Mouse (Mus musculus) stomach, embryonic 14.5 days (tissue): Measurements from ENCODE around the gene Cd6. TPM values are rescaled to one million over a fixed set of nuclear protein-coding genes. Genes with fewer than 3 reads are reported as not detected.
A peak's percentile ranks its signal among the peaks of the same experiment; 100 is the strongest.

ENCODE experiments used
- ATAC-seq: fragments of 200-750 bp; cut with Nextera tagmentation; 2 replicates; pipeline ENCODE4 v1.8.0; 2017; ENCODE audit warnings: low read depth, moderate TSS enrichment; ENCODE audit not compliant: insufficient number of reproducible peaks, insufficient read depth, low FRiP score
- H3K27ac ChIP-seq: fragments of 300-500 bp; sonication (generic); 2 replicates; pipeline ENCODE4 v1.5.1; 2014; ENCODE audit warnings: mild to moderate bottlenecking, low read length, moderate library complexity, mixed read lengths
- H3K27me3 ChIP-seq: fragments of 300-500 bp; sonication (generic); 2 replicates; pipeline ENCODE4 v1.6.1; 2014; ENCODE audit warnings: low read length, control low read depth, mixed read lengths; ENCODE audit not compliant: control insufficient read depth, insufficient read depth
- H3K36me3 ChIP-seq: fragments of 300-500 bp; sonication (generic); 2 replicates; pipeline ENCODE4 v1.6.1; 2014; ENCODE audit warnings: mild to moderate bottlenecking, control low read depth, low read length, moderate library complexity, mixed read lengths; ENCODE audit not compliant: control insufficient read depth, insufficient read depth
- H3K4me1 ChIP-seq: fragments of 300-500 bp; sonication (generic); 2 replicates; pipeline ENCODE4 v1.6.1; 2014; ENCODE audit warnings: low read length, control low read depth, mixed read lengths; ENCODE audit not compliant: control insufficient read depth, insufficient read depth
- H3K4me2 ChIP-seq: fragments of 300-500 bp; sonication (generic); replicated peaks from 2 replicates; pipeline ENCODE4 v1.6.1; 2014; ENCODE audit warnings: low read depth, low read length, control low read depth
- H3K4me3 ChIP-seq: fragments of 300-500 bp; sonication (generic); 2 replicates; pipeline ENCODE4 v1.5.1; 2014; ENCODE audit warnings: low read depth, low read length, control low read depth
- H3K9ac ChIP-seq: fragments of 300-500 bp; sonication (generic); replicated peaks from 2 replicates; pipeline ENCODE4 v1.6.1; 2014; ENCODE audit warnings: low read depth, mild to moderate bottlenecking, control low read depth, low read length, moderate library complexity, mixed read lengths
- H3K9me3 ChIP-seq: fragments of 300-500 bp; sonication (generic); 2 replicates; pipeline ENCODE4 v1.6.1; 2016; ENCODE audit warnings: low read depth, low read length, control low read depth; ENCODE audit not compliant: control insufficient read depth
- WGBS: fragments of 180-500 bp; shearing (Covaris S2); extraction: QIAGEN DNeasy Blood & Tissue Kit; methylation state at CpG from one replicate; pipeline ENCODE4 v1.1.7; 2014; 5-methylcytosine and 5-hydroxymethylcytosine counted together
- polyA plus RNA-seq: library from polyadenylated mRNA; unstranded; fragments of >200 nt; fragmentation: Nextera tagmentation; extraction: Ambion mirVana; gene quantifications from 2 replicates; pipeline ENCODE4 v1.2.1, GENCODE M21; 2014

Cd6 gene
- polyA plus RNA-seq: 0.58 TPM in 1 of 2 replicates, not detected in the other

DNA sequence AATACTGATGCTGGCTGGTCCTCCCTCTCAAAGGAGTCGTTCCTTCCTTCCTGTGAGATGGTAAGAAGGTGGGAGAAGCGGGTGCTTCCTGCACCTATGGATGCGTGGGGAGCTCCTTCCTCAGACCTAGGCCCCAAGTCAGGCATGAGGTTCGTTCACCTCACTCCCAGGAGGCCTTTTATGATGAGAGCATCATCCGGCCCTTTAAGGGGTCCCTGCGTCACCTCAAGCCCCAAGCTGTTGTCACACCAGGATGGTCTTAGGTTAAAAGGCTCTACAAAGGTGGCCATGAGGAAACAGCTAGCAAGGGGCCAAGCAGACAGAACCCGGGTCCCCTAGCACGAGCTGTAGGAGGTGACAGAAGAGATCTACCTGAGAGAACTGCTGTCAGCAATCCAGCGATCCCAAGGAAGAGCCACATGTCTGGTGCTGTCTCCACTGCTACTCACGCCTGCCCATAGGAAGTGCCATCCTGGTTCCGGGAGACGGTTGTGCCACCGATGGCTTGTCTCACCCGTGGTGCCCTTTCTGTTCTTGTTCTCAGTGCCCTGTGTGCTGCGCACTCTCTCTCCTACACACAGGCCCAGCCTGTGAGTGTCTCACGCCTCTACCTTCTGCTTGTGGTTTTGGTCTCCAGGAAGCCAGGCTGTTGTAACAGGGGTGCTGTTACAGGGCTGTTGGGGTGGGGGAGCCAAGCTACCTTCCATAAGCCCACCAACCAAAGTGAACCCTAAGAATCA is at the start of gene Cd6:
TSS of gene Cd6 (minus strand) at position 623 of the 740 bp plus-strand sequence.
- ATAC-seq: no peak
- Histone ChIP-seq H3K4me3 (no peak within 1 kb of the TSS), H3K36me3 (no peaks in the 10 kb centered on the region), H3K27me3 (no peaks in the 10 kb centered on the region), H3K27ac (no peak within 1 kb of the TSS), H3K9me3 (no peaks in the 10 kb centered on the region), H3K9ac (no peak within 1 kb of the TSS), H3K4me1 (no peaks in the 10 kb centered on the region), H3K4me2 (no peak within 1 kb of the TSS)
- WGBS: 88% methylated on average over 16 of the region's 16 CpGs

DNA sequence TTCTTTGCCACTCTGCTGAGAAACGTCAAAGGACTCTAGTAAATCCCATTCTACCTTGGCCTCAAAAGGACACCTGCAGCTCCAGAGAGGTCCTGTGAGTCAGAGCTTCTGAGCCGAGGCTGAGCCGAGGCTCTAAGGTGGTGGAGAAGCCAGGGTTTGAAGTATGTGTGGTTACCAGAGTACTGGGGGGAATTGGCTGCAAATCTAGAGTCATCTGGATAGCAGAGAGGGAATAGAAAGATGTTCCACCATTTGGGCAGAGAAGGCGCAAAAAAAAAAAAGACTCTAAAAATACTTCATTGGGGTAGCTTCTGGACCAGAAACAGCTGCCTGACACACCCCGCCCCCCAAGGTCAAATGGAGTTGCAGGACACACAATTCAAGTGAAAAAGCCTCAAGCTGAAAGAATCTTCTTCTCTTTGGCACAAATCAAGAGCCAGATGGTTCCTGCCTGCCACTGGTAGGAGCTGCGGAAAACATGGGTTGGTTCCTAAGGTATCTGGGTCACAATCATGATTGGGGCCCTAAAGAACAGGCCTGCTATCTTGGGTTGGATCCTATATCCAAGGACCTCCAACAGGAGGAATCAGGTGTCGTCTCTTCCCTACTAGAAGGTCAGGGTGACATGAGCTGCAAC is 48.5 kb upstream of the Cd6 start:
- Histone ChIP-seq H3K27ac (no peak overlapping the region), H3K9me3 (no peaks in the 10 kb centered on the region), H3K9ac (no peak overlapping the region), H3K36me3 (peaks cover 8% of the 10 kb centered on the region), H3K4me2 (no peak overlapping the region), H3K27me3 (no peaks in the 10 kb centered on the region), H3K4me1 (peaks cover 15% of the 10 kb centered on the region), H3K4me3 (no peak overlapping the region)
- WGBS: 92% methylated on average over 7 of the region's 7 CpGs
- no peak for ATAC-seq

DNA sequence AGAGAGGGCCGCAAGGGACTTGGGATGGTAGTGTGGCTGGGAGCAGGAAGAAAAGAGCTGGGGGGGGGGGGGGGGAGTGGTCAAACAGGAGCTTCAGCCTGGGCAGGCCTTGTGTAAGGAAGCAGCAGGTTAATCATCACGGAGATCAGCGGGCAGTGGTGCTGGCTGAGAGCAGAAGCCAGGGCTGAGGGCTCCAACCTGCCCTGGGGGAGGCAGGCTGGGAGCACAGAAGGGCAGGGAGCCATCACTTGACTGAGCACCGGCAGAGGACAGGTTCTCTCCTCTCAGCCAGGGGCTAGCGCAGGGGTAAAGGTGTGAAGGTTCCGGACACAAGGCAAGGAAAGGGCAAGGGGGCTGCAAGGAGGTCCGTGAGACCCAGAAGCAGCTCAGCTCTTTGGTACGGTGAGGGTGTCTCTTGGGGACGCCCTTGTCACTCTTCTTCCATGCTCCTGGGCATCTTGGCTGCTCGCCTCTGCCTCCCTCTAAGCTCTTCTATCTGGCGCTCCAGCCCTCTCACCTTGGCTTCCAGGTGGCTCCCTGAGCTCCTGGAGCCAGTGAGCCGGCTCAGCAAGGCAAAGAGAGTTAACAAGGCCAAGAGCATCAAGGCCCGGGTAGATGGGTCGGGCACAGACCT is 41.6 kb upstream of the Cd6 start:
- H3K4me1 ChIP-seq: peaks cover 11% of the 10 kb centered on the region; the same call in 1 of the 2 replicates
- no peak for ATAC-seq

DNA sequence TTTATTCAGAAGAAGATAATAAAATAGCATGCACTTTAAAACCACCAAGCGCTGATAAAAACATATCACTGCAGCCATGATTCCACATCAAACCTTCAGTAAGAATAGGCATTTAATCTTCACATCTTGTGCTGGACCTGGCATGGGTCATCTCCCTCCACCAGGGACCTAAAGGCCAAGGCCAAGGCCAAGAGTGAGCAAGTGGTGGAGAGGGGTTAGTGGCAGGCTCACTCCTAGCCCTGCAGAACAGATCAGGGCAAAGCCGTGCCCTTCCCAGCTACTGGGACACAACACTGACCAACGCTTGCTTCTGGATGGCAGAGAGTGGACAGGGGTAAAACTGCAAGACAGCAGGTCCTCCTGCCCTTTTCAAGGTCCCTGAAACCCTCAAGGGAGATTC is 40.8 kb upstream of the Cd6 start:
- H3K4me3 ChIP-seq: no peak overlapping the region
- no peaks in the 10 kb centered on the region for H3K27me3 ChIP-seq
- H3K4me1 ChIP-seq: peaks cover 11% of the 10 kb centered on the region; the same call in 1 of the 2 replicates
- ATAC-seq: no peak
- H3K36me3 ChIP-seq: peaks cover 43% of the 10 kb centered on the region
- H3K9ac ChIP-seq: no peak overlapping the region
- peak overlapping the region; percentile 61; the same call in 1 of the 2 replicates for H3K27ac ChIP-seq
- 90% methylated on average over 3 of the region's 3 CpGs for WGBS
- no peak overlapping the region for H3K4me2 ChIP-seq
- no peaks in the 10 kb centered on the region for H3K9me3 ChIP-seq

More for the DNA sequence above, 41.6 kb upstream of the Cd6 start:
- no peaks in the 10 kb centered on the region for H3K27me3 ChIP-seq
- 74% methylated on average over 14 of the region's 14 CpGs for WGBS
- no peak overlapping the region; the same call in 1 of the 2 replicates for H3K9ac ChIP-seq
- H3K4me3 ChIP-seq: no peak overlapping the region
- no peak overlapping the region for H3K4me2 ChIP-seq
- peaks cover 38% of the 10 kb centered on the region for H3K36me3 ChIP-seq
- peak overlapping the region; percentile 61; the same call in 1 of the 2 replicates for H3K27ac ChIP-seq
- no peaks in the 10 kb centered on the region for H3K9me3 ChIP-seq

DNA sequence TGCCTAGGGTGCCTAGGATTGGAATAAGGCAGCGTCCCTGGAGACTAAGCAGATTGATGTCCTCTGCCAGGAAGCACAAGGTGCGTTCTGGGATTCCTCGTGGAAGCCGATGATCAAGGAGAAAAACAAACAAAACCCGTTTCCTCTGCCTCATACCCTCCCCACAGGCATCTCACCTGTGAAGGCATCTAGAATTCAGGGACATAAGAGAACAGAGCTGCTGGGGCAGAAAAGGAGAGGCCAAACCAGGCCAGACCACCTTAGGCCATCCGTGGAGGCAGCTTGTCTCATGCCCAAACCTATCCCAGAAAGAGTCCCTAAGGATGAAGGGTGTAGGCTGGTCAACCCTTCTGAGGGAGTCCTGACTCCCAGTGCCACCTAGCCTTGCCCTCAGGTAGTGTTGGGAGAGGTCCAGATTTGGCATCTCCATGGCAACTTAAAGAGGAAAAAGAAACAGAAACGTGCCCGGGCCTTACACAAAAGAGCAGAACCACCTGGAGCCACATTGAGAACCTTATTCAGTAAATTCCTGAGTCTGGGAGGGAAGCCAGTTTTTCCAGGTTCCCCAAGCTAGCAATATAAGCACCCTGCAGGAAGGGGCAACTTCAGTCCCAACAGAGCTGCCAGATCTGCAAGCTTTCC is 40.1 kb upstream of the Cd6 start, which contains the start of gene Tmem132a:
TSS of gene Tmem132a (minus strand) at position 55 of the 642 bp plus-strand sequence.
- no peaks in the 10 kb centered on the region for H3K9me3 ChIP-seq
- 2% methylated on average over 8 of the region's 8 CpGs for WGBS
- H3K9ac ChIP-seq: peak within 1 kb of the TSS; percentile 92
- H3K27me3 ChIP-seq: no peaks in the 10 kb centered on the region
- ATAC-seq: peak; percentile 43; the same call in 1 of the 2 replicates
- H3K4me1 ChIP-seq: peaks cover 11% of the 10 kb centered on the region; the same call in 1 of the 2 replicates
- peak within 1 kb of the TSS; percentile 89 for H3K4me2 ChIP-seq
- peak within 1 kb of the TSS; percentile 78; the same call in 1 of the 2 replicates for H3K27ac ChIP-seq
- H3K4me3 ChIP-seq: peak within 1 kb of the TSS; percentile 82
- H3K36me3 ChIP-seq: peaks cover 49% of the 10 kb centered on the region

DNA sequence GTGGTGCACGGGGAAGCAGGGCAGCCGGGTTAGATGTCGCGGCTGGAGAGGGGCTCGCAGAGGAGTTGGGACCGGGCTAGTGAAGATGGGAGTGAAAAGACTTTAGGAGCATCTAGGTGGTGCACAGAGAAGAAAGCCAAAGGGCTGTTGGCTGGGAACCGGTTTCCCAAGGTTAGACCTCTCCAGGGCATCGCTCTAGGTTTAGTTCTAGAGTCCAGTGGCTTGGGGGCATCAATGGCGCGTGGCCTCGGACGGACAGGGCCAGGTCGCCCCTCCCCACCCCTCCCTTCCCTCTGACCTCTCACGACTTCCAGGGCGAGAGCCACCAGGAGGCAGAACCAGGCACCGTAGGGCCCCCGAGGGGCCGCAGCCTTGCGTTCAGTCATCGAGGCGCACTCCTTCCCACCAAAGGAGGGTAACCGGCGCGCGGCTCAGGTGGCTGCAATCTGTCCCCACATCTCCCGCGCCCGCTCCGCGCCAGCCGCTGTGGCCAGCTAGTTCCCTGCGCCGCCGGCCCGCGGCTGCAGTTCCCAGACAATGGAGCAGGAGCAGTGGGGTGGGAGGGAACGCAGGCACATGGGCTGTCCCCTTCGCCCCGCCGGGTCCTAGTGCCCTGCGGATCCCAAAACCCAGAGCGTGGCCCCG is 39.5 kb upstream of the Cd6 start:
- H3K27ac ChIP-seq: peak overlapping the region; percentile 78; the same call in 1 of the 2 replicates
- no peaks in the 10 kb centered on the region for H3K27me3 ChIP-seq
- H3K4me1 ChIP-seq: peaks cover 11% of the 10 kb centered on the region; the same call in 1 of the 2 replicates
- peak overlapping the region; percentile 89 for H3K4me2 ChIP-seq
- H3K36me3 ChIP-seq: peaks cover 56% of the 10 kb centered on the region
- peak overlapping the region; percentile 92 for H3K9ac ChIP-seq
- ATAC-seq: peak; percentile 87
- WGBS: under 1% methylated on average over 43 of the region's 43 CpGs
- peak overlapping the region; percentile 82 for H3K4me3 ChIP-seq
- H3K9me3 ChIP-seq: no peaks in the 10 kb centered on the region

DNA sequence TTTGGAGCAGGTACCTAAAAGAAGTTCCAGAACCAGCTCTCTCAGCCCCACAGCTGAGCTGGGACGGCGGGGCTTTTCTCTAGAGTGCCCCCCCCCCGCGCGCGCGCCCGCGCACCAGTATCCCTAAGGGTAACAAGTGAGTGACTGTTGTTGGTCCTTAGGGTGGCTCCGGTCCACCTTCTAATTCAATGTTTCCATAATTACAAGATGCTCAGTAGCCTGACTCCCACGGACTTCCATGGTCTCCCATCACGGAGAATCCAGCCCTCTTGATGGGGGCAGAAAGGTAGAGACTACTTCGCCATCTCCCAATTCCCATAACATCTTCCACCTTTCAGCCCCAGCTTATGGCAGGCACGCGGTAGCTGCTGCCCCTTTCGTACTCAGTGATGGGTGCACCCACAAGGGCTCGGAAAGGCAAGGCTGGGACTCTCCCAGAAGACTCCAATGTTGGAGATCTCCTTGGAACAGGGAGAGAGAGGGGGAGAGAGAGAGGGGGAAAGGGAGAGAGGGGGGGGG is 38.8 kb upstream of the Cd6 start:
- no peak for ATAC-seq
- Histone ChIP-seq H3K4me2 (peak overlapping the region; percentile 89), H3K27ac (peak overlapping the region; percentile 78; the same call in 1 of the 2 replicates), H3K27me3 (no peaks in the 10 kb centered on the region), H3K9ac (peak overlapping the region; percentile 92), H3K4me3 (peak overlapping the region; percentile 82), H3K9me3 (no peaks in the 10 kb centered on the region), H3K36me3 (peaks cover 57% of the 10 kb centered on the region), H3K4me1 (peaks cover 11% of the 10 kb centered on the region; the same call in 1 of the 2 replicates)
- whole genome bisulfite sequencing: under 1% methylated on average over 17 of the region's 17 CpGs
